Comparison of ENCODE assay signal across 25 mouse cellular contexts in genomic region chr13:34696734-34697332, GRCm38 (mm10). TPM values are rescaled to one million over a fixed set of nuclear protein-coding genes. Genes with fewer than 3 reads are reported as not detected.
A peak's percentile ranks its signal among the peaks of the same experiment; 100 is the strongest.
DNase-seq lines count a peak whose midpoint lies in the region; ATAC-seq and TF ChIP-seq lines count a peak whose summit lies in the region.
"Had no signal": no experiment of that assay in that cellular context is flagged by ENCODE, and none has a peak within 500 bp of the region (broad histone marks: within the 10 kb centered on the region; RNA-seq: fewer than 3 reads in every experiment).

No protein-coding gene starts in this region.

- peak; percentile 36; the same call in 1 of the 2 replicates for ATAC-seq in forebrain, embryonic 13.5 days
- no peak for ATAC-seq in forebrain, postnatal 0 days
- ATAC-seq in kidney, embryonic 15.5 days (replicated peaks; ENCODE audit: low FRiP score) = 0 out of 2 replicates have a peak, but pooled peaks have one; percentile 43
- ATAC-seq in Patski = peak; percentile 90
- ATAC-seq: liver, embryonic 12.5 days had no signal

- in situ Hi-C loops in Patski (cut with MboI; ENCODE audit: low pct_unique_long_range_greater_than_20kb) = no loop called here

- DNase-seq in forebrain, postnatal 0 days = no peak
- DNase-seq in kidney, adult 11 months = no peak
- DNase-seq in 3134 (ENCODE audit: extremely low read depth, insufficient read length, low spot score) (peak; percentile 60), Patski (ENCODE audit: low read depth, low spot score) (peak; percentile 79)
- no peak for DNase-seq in testis, postnatal 10 days (ENCODE audit: low spot score)
- no peak for DNase-seq in midbrain, embryonic 10.5 days (ENCODE audit: low spot score)
- DNase-seq: cerebellum, adult 9-10 months; gastrocnemius, postnatal 36 days; kidney, postnatal 10 days; right cerebral cortex, postnatal 25 days had no signal

- 87% methylated on average over 7 of the region's 7 CpGs for WGBS in forebrain, embryonic 13.5 days
- 76% methylated on average over 7 of the region's 7 CpGs for WGBS in forebrain, postnatal 0 days
- WGBS in kidney, embryonic 15.5 days = 76% methylated on average over 7 of the region's 7 CpGs
- WGBS in midbrain, embryonic 10.5 days = 86% methylated on average over 7 of the region's 7 CpGs

- POLR2A ChIA-PET in Patski (lab: Charles Lee) = no interaction called here

- H3K9me3 ChIP-seq in forebrain, embryonic 13.5 days (replicated peaks) = no peaks in the 10 kb centered on the region
- H3K9me3 ChIP-seq in forebrain, postnatal 0 days (ENCODE audit: low read length) = no peaks in the 10 kb centered on the region
- no peaks in the 10 kb centered on the region for H3K9me3 ChIP-seq in kidney, embryonic 15.5 days (replicated peaks)
- H3K9me3 ChIP-seq in midbrain, embryonic 10.5 days (replicated peaks) = no peaks in the 10 kb centered on the region
- H3K9me3 ChIP-seq: embryonic facial prominence, embryonic 13.5 days; hindbrain, embryonic 10.5 days; liver, embryonic 12.5 days; lung, embryonic 15.5 days; stomach, embryonic 15.5 days had no signal

- H3K9ac ChIP-seq in forebrain, embryonic 13.5 days = no peak overlapping the region
- no peak overlapping the region for H3K9ac ChIP-seq in forebrain, postnatal 0 days
- no peak overlapping the region for H3K9ac ChIP-seq in kidney, embryonic 15.5 days
- H3K9ac ChIP-seq: embryonic facial prominence, embryonic 13.5 days; liver, embryonic 12.5 days; lung, embryonic 15.5 days; stomach, embryonic 15.5 days had no signal

- TF ChIP-seq CTCF in forebrain, postnatal 0 days (IDR thresholded peaks at IDR 0.05; ENCODE audit: low read depth) = no peak
- no peak for TF ChIP-seq CTCF in Patski (IDR thresholded peaks at IDR 0.05)

- no peak overlapping the region for H3K27ac ChIP-seq in forebrain, embryonic 13.5 days
- H3K27ac ChIP-seq in forebrain, postnatal 0 days (ENCODE audit: low read depth, low read length) = no peak overlapping the region
- H3K27ac ChIP-seq in kidney, embryonic 15.5 days = no peak overlapping the region
- no peak overlapping the region for H3K27ac ChIP-seq in midbrain, embryonic 10.5 days (replicated peaks)
- H3K27ac ChIP-seq: embryonic facial prominence, embryonic 13.5 days; hindbrain, embryonic 10.5 days; layer of hippocampus, adult 2 months; liver, embryonic 12.5 days; lung, embryonic 15.5 days; stomach, embryonic 15.5 days had no signal

- CTCF ChIA-PET in Patski (lab: Charles Lee) = interaction anchor here (1.2 kb wide), 2 partner anchors 11 to 21 kb away, joined by 3 to 4 read pairs; no protein-coding TSS in a partner anchor

- no peak overlapping the region for H3K4me3 ChIP-seq in forebrain, embryonic 13.5 days
- no peak overlapping the region for H3K4me3 ChIP-seq in forebrain, postnatal 0 days (ENCODE audit: low read depth, low read length)
- no peak overlapping the region for H3K4me3 ChIP-seq in kidney, embryonic 15.5 days (replicated peaks)
- H3K4me3 ChIP-seq in midbrain, embryonic 10.5 days = no peak overlapping the region
- H3K4me3 ChIP-seq: embryonic facial prominence, embryonic 13.5 days; hindbrain, embryonic 10.5 days; layer of hippocampus, adult 2 months; liver, embryonic 12.5 days; lung, embryonic 15.5 days; stomach, embryonic 15.5 days had no signal

- no peaks in the 10 kb centered on the region for H3K27me3 ChIP-seq in forebrain, embryonic 13.5 days
- H3K27me3 ChIP-seq in forebrain, postnatal 0 days (ENCODE audit: insufficient read depth, low read length) = no peaks in the 10 kb centered on the region
- no peaks in the 10 kb centered on the region for H3K27me3 ChIP-seq in kidney, embryonic 15.5 days
- H3K27me3 ChIP-seq in Patski = no peaks in the 10 kb centered on the region
- H3K27me3 ChIP-seq in midbrain, embryonic 10.5 days (ENCODE audit: low read depth, poor library complexity, severe bottlenecking) = no peaks in the 10 kb centered on the region
- H3K27me3 ChIP-seq: embryonic facial prominence, embryonic 13.5 days; liver, embryonic 12.5 days; lung, embryonic 15.5 days; stomach, embryonic 15.5 days had no signal

- H3K4me2 ChIP-seq in forebrain, embryonic 13.5 days = no peak overlapping the region
- H3K4me2 ChIP-seq in forebrain, postnatal 0 days (ENCODE audit: low read depth) = no peak overlapping the region
- no peak overlapping the region for H3K4me2 ChIP-seq in kidney, embryonic 15.5 days
- H3K4me2 ChIP-seq: embryonic facial prominence, embryonic 13.5 days; liver, embryonic 12.5 days; lung, embryonic 15.5 days; stomach, embryonic 15.5 days had no signal

- no peaks in the 10 kb centered on the region for H3K36me3 ChIP-seq in forebrain, embryonic 13.5 days (ENCODE audit: poor library complexity, severe bottlenecking)
- no peaks in the 10 kb centered on the region for H3K36me3 ChIP-seq in forebrain, postnatal 0 days (ENCODE audit: insufficient read depth)
- H3K36me3 ChIP-seq in kidney, embryonic 15.5 days = no peaks in the 10 kb centered on the region
- H3K36me3 ChIP-seq in midbrain, embryonic 10.5 days = no peaks in the 10 kb centered on the region
- H3K36me3 ChIP-seq: embryonic facial prominence, embryonic 13.5 days; hindbrain, embryonic 10.5 days; liver, embryonic 12.5 days; lung, embryonic 15.5 days; stomach, embryonic 15.5 days had no signal

- no peaks in the 10 kb centered on the region for H3K4me1 ChIP-seq in forebrain, embryonic 13.5 days
- H3K4me1 ChIP-seq in forebrain, postnatal 0 days (ENCODE audit: insufficient read depth) = no peaks in the 10 kb centered on the region
- peaks cover 8% of the 10 kb centered on the region for H3K4me1 ChIP-seq in kidney, embryonic 15.5 days
- peaks cover 14% of the 10 kb centered on the region for H3K4me1 ChIP-seq in midbrain, embryonic 10.5 days
- H3K4me1 ChIP-seq: liver, embryonic 12.5 days; stomach, embryonic 15.5 days had no signal

RNA-seq across cellular contexts. Expression of gene Fam50b, which starts 37.8 kb away (rescaled TPM):
- not detected in 2 replicates for polyA plus RNA-seq in forebrain, embryonic 13.5 days (2015; fragmentation: Nextera tagmentation; extraction: Ambion mirVana)
- 0.19 TPM in 1 of 2 replicates, not detected in the other for total RNA-seq in forebrain, postnatal 0 days (2014; rRNA removed)
- polyA plus RNA-seq in forebrain, postnatal 0 days (2015; fragmentation: Nextera tagmentation; extraction: Ambion mirVana) = 0.15 and 0.29 TPM in 2 replicates
- polyA plus RNA-seq in kidney, embryonic 15.5 days (2015; fragmentation: Nextera tagmentation; extraction: Ambion mirVana) = not detected in 2 replicates
- polyA plus RNA-seq in Patski (2021) = not detected
- polyA plus RNA-seq in midbrain, embryonic 10.5 days (2016; fragmentation: Nextera tagmentation; extraction: Ambion mirVana) = not detected in 2 replicates
- total RNA-seq: adrenal gland, postnatal 10 days; gastrocnemius, postnatal 36 days; layer of hippocampus, adult 2 months; left cerebral cortex, postnatal 25 days; megakaryocyte-erythroid progenitor cell, adult 5-6 weeks had no signal
- polyA plus RNA-seq: cortical plate, adult 2 months; embryonic facial prominence, embryonic 13.5 days; heart, embryonic 16.5 days; liver, embryonic 12.5 days; lung, embryonic 15.5 days; midbrain, postnatal 0 days; stomach, embryonic 15.5 days; thymus, postnatal 0 days had no signal

RNA-seq across cellular contexts. Expression of gene Pxdc1, which starts 43.5 kb away (rescaled TPM):
- polyA plus RNA-seq in forebrain, embryonic 13.5 days (2015; fragmentation: Nextera tagmentation; extraction: Ambion mirVana) = 4.4 and 6.1 TPM in 2 replicates
- 6.7 and 10.6 TPM in 2 replicates for total RNA-seq in forebrain, postnatal 0 days (2014; rRNA removed)
- 5.3 and 6.3 TPM in 2 replicates for polyA plus RNA-seq in forebrain, postnatal 0 days (2015; fragmentation: Nextera tagmentation; extraction: Ambion mirVana)
- 11.8 and 12.0 TPM in 2 replicates for polyA plus RNA-seq in kidney, embryonic 15.5 days (2015; fragmentation: Nextera tagmentation; extraction: Ambion mirVana)
- polyA plus RNA-seq in Patski (2021) = 57.2 TPM
- polyA plus RNA-seq in midbrain, embryonic 10.5 days (2016; fragmentation: Nextera tagmentation; extraction: Ambion mirVana) = 4.1 and 6.6 TPM in 2 replicates
- total RNA-seq: megakaryocyte-erythroid progenitor cell, adult 5-6 weeks had no signal

Comparison
In these comparisons a context has a peak if more than half of its experiments do, and no peak if none do; other contexts are left out.
1. DNase-seq: peak in 3134 (single experiment) and Patski (single experiment); none in forebrain, postnatal 0 days (single experiment), kidney, adult 11 months (single experiment), testis, postnatal 10 days (single experiment) and midbrain, embryonic 10.5 days (single experiment).